Mouse (Mus musculus): ENCODE results near the gene Ttc37. TPM values are rescaled to one million over a fixed set of nuclear protein-coding genes. Genes with fewer than 3 reads are reported as not detected.
A peak's percentile ranks its signal among the peaks of the same experiment; 100 is the strongest.

The Ttc37 gene
- polyA plus RNA-seq, 1 experiment from 2014 or later, result 15.7 TPM

- no peak overlapping the region for H3K27ac ChIP-seq
- H3K9me3 ChIP-seq (ENCODE audit: control insufficient read depth, low read length), result no peaks in the 10 kb centered on the region
- no peak overlapping the region for H3K4me3 ChIP-seq (replicated peaks; ENCODE audit: low read length)
- no peak overlapping the region for H3K9ac ChIP-seq
- 92% methylated on average over 4 of the region's 4 CpGs for WGBS
- H3K27me3 ChIP-seq (ENCODE audit: control insufficient read depth, insufficient read depth, low read length), result no peaks in the 10 kb centered on the region
- H3K36me3 ChIP-seq (replicated peaks; ENCODE audit: control insufficient read depth, insufficient read depth), result peaks cover 8% of the 10 kb centered on the region; the same call in 1 of the 2 replicates
- no peak for DNase-seq (ENCODE audit: low spot score)
- ATAC-seq (ENCODE audit: low FRiP score), result no peak
- no peaks in the 10 kb centered on the region for H3K4me1 ChIP-seq (replicated peaks; ENCODE audit: control insufficient read depth, insufficient read depth, low read length)
- no peak overlapping the region for H3K4me2 ChIP-seq (replicated peaks)
Observed at GRCm38 (mm10) chr13:76063548-76063947, 35.0 kb upstream of the Ttc37 start.

GRCm38 (mm10) chr13:76064363-76064945 lies 34.1 kb upstream of the Ttc37 start:
- ATAC-seq (ENCODE audit: low FRiP score), result peak; percentile 40; the same call in 1 of the 2 replicates
- H3K27me3 ChIP-seq (ENCODE audit: control insufficient read depth, insufficient read depth, low read length), result no peaks in the 10 kb centered on the region
- no peak overlapping the region for H3K4me3 ChIP-seq (replicated peaks; ENCODE audit: low read length)
- DNase-seq (ENCODE audit: low spot score), result no peak
- peaks cover 8% of the 10 kb centered on the region; the same call in 1 of the 2 replicates for H3K36me3 ChIP-seq (replicated peaks; ENCODE audit: control insufficient read depth, insufficient read depth)
- no peaks in the 10 kb centered on the region for H3K9me3 ChIP-seq (ENCODE audit: control insufficient read depth, low read length)
- WGBS, result 83% methylated on average over 13 of the region's 13 CpGs
- H3K27ac ChIP-seq, result no peak overlapping the region
- no peaks in the 10 kb centered on the region for H3K4me1 ChIP-seq (replicated peaks; ENCODE audit: control insufficient read depth, insufficient read depth, low read length)
- no peak overlapping the region for H3K4me2 ChIP-seq (replicated peaks)
- H3K9ac ChIP-seq, result no peak overlapping the region

GRCm38 (mm10) chr13:76074323-76074722 lies 24.2 kb upstream of the Ttc37 start:
- H3K27ac ChIP-seq, result no peak overlapping the region
- no peaks in the 10 kb centered on the region for H3K27me3 ChIP-seq (ENCODE audit: control insufficient read depth, insufficient read depth, low read length)
- H3K4me2 ChIP-seq (replicated peaks), result no peak overlapping the region
- H3K4me1 ChIP-seq (replicated peaks; ENCODE audit: control insufficient read depth, insufficient read depth, low read length), result no peaks in the 10 kb centered on the region
- H3K36me3 ChIP-seq (replicated peaks; ENCODE audit: control insufficient read depth, insufficient read depth), result 0 out of 2 replicates have a peak, but pooled peaks cover 3% of the 10 kb centered on the region
- WGBS, result 87% methylated on average over 1 of the region's 1 CpGs
- no peak for ATAC-seq (ENCODE audit: low FRiP score)
- H3K9me3 ChIP-seq (ENCODE audit: control insufficient read depth, low read length), result no peaks in the 10 kb centered on the region
- no peak for DNase-seq (ENCODE audit: low spot score)
- no peak overlapping the region for H3K4me3 ChIP-seq (replicated peaks; ENCODE audit: low read length)
- no peak overlapping the region for H3K9ac ChIP-seq

GRCm38 (mm10) chr13:76098116-76098492 lies 430 bp upstream of the Ttc37 start:
- ATAC-seq (ENCODE audit: low FRiP score) (peak; percentile 88), DNase-seq (ENCODE audit: low spot score) (no peak)
- Histone ChIP-seq H3K27ac (peak overlapping the region; percentile 68; the same call in 1 of the 2 replicates), H3K4me3 (replicated peaks; ENCODE audit: low read length) (peak overlapping the region; percentile 70), H3K9ac (peak overlapping the region; percentile 71), H3K4me1 (replicated peaks; ENCODE audit: control insufficient read depth, insufficient read depth, low read length) (peaks cover 9% of the 10 kb centered on the region; the same call in 1 of the 2 replicates), H3K9me3 (ENCODE audit: control insufficient read depth, low read length) (no peaks in the 10 kb centered on the region), H3K36me3 (replicated peaks; ENCODE audit: control insufficient read depth, insufficient read depth) (no peaks in the 10 kb centered on the region; the same call in 1 of the 2 replicates), H3K27me3 (ENCODE audit: control insufficient read depth, insufficient read depth, low read length) (no peaks in the 10 kb centered on the region), H3K4me2 (replicated peaks) (peak overlapping the region; percentile 53)
- WGBS, result 3% methylated on average over 16 of the region's 16 CpGs

GRCm38 (mm10) chr13:76101989-76102388 lies 3.5 kb downstream of the Ttc37 start:
- H3K27me3 ChIP-seq (ENCODE audit: control insufficient read depth, insufficient read depth, low read length), result no peaks in the 10 kb centered on the region
- H3K4me1 ChIP-seq (replicated peaks; ENCODE audit: control insufficient read depth, insufficient read depth, low read length), result peaks cover 9% of the 10 kb centered on the region; the same call in 1 of the 2 replicates
- no peak overlapping the region for H3K4me3 ChIP-seq (replicated peaks; ENCODE audit: low read length)
- no peak for DNase-seq (ENCODE audit: low spot score)
- no peaks in the 10 kb centered on the region; the same call in 1 of the 2 replicates for H3K36me3 ChIP-seq (replicated peaks; ENCODE audit: control insufficient read depth, insufficient read depth)
- ATAC-seq (ENCODE audit: low FRiP score), result no peak
- H3K27ac ChIP-seq, result no peak overlapping the region
- WGBS, result 94% methylated on average over 2 of the region's 2 CpGs
- H3K4me2 ChIP-seq (replicated peaks), result no peak overlapping the region
- H3K9me3 ChIP-seq (ENCODE audit: control insufficient read depth, low read length), result no peaks in the 10 kb centered on the region
- H3K9ac ChIP-seq, result no peak overlapping the region

GRCm38 (mm10) chr13:76109069-76109824 lies 10.7 kb downstream of the Ttc37 start:
- no peak overlapping the region for H3K27ac ChIP-seq
- H3K36me3 ChIP-seq (replicated peaks; ENCODE audit: control insufficient read depth, insufficient read depth), result peaks cover 56% of the 10 kb centered on the region
- H3K4me3 ChIP-seq (replicated peaks; ENCODE audit: low read length), result no peak overlapping the region
- no peaks in the 10 kb centered on the region for H3K9me3 ChIP-seq (ENCODE audit: control insufficient read depth, low read length)
- ATAC-seq (ENCODE audit: low FRiP score) (no peak), DNase-seq (ENCODE audit: low spot score) (no peak)
- no peaks in the 10 kb centered on the region for H3K4me1 ChIP-seq (replicated peaks; ENCODE audit: control insufficient read depth, insufficient read depth, low read length)
- no peak overlapping the region for H3K4me2 ChIP-seq (replicated peaks)
- H3K9ac ChIP-seq, result no peak overlapping the region
- no peaks in the 10 kb centered on the region for H3K27me3 ChIP-seq (ENCODE audit: control insufficient read depth, insufficient read depth, low read length)
- WGBS, result 92% methylated on average over 18 of the region's 18 CpGs

GRCm38 (mm10) chr13:76128799-76129198 lies 30.3 kb downstream of the Ttc37 start:
- no peak overlapping the region for H3K4me2 ChIP-seq (replicated peaks)
- H3K4me3 ChIP-seq (replicated peaks; ENCODE audit: low read length), result no peak overlapping the region
- 95% methylated on average over 4 of the region's 4 CpGs for WGBS
- no peak overlapping the region for H3K9ac ChIP-seq
- H3K4me1 ChIP-seq (replicated peaks; ENCODE audit: control insufficient read depth, insufficient read depth, low read length), result no peaks in the 10 kb centered on the region
- DNase-seq (ENCODE audit: low spot score) (no peak), ATAC-seq (ENCODE audit: low FRiP score) (no peak)
- no peaks in the 10 kb centered on the region for H3K27me3 ChIP-seq (ENCODE audit: control insufficient read depth, insufficient read depth, low read length)
- H3K27ac ChIP-seq, result no peak overlapping the region
- H3K9me3 ChIP-seq (ENCODE audit: control insufficient read depth, low read length), result no peaks in the 10 kb centered on the region
- peaks cover 93% of the 10 kb centered on the region for H3K36me3 ChIP-seq (replicated peaks; ENCODE audit: control insufficient read depth, insufficient read depth)

- 89% methylated on average over 4 of the region's 4 CpGs for WGBS
- no peaks in the 10 kb centered on the region for H3K9me3 ChIP-seq (ENCODE audit: control insufficient read depth, low read length)
- H3K27me3 ChIP-seq (ENCODE audit: control insufficient read depth, insufficient read depth, low read length), result no peaks in the 10 kb centered on the region
- H3K4me2 ChIP-seq (replicated peaks), result no peak overlapping the region
- ATAC-seq (ENCODE audit: low FRiP score) (no peak), DNase-seq (ENCODE audit: low spot score) (no peak)
- no peaks in the 10 kb centered on the region for H3K4me1 ChIP-seq (replicated peaks; ENCODE audit: control insufficient read depth, insufficient read depth, low read length)
- no peak overlapping the region for H3K27ac ChIP-seq
- H3K4me3 ChIP-seq (replicated peaks; ENCODE audit: low read length), result no peak overlapping the region
- H3K9ac ChIP-seq, result no peak overlapping the region
- H3K36me3 ChIP-seq (replicated peaks; ENCODE audit: control insufficient read depth, insufficient read depth), result peaks cover 90% of the 10 kb centered on the region
Observed at GRCm38 (mm10) chr13:76132415-76132814, 33.9 kb downstream of the Ttc37 start.

GRCm38 (mm10) chr13:76138862-76139261 lies 40.3 kb downstream of the Ttc37 start:
- no peak overlapping the region for H3K4me2 ChIP-seq (replicated peaks)
- 91% methylated on average over 3 of the region's 3 CpGs for WGBS
- ATAC-seq (ENCODE audit: low FRiP score) (no peak), DNase-seq (ENCODE audit: low spot score) (no peak)
- no peak overlapping the region for H3K27ac ChIP-seq
- H3K27me3 ChIP-seq (ENCODE audit: control insufficient read depth, insufficient read depth, low read length), result no peaks in the 10 kb centered on the region
- H3K36me3 ChIP-seq (replicated peaks; ENCODE audit: control insufficient read depth, insufficient read depth), result peaks cover 71% of the 10 kb centered on the region
- H3K9ac ChIP-seq, result no peak overlapping the region
- no peaks in the 10 kb centered on the region for H3K4me1 ChIP-seq (replicated peaks; ENCODE audit: control insufficient read depth, insufficient read depth, low read length)
- H3K9me3 ChIP-seq (ENCODE audit: control insufficient read depth, low read length), result no peaks in the 10 kb centered on the region
- no peak overlapping the region for H3K4me3 ChIP-seq (replicated peaks; ENCODE audit: low read length)

Data from hindbrain, embryonic 14.5 days (tissue).